Mouse (Mus musculus) heart, postnatal 0 days (tissue): Measurements from ENCODE around the gene Exosc3.

Experiments
- CTCF ChIP-seq: IDR thresholded peaks from 2 replicates; pipeline ENCODE4 v1.5.1; 2016; ENCODE audit warnings: antibody characterized with exemption, control low read depth, low read depth
- EP300 ChIP-seq: IDR thresholded peaks from 2 replicates; pipeline ENCODE4 v1.6.1; 2016; ENCODE audit warnings: antibody characterized with exemption, low read depth

GRCm38 (mm10) chr4:45267883-45268282 is 74.6 kb downstream of the Exosc3 start:
- TF ChIP-seq EP300 = no peak
- no peak for TF ChIP-seq CTCF
